Mouse (Mus musculus) kidney, adult 9 months (tissue): ENCODE measurements around the gene Gm2007.
"Not testable (repeated sequence)": the region's sequence is repeated elsewhere in the genome, so short reads cannot be mapped to it uniquely, and the experiment has no call there.

Experiments
- DNase-seq: peaks from one replicate; pipeline ENCODE4 v3.0.0; 2022

Gene Gm2007

DNA sequence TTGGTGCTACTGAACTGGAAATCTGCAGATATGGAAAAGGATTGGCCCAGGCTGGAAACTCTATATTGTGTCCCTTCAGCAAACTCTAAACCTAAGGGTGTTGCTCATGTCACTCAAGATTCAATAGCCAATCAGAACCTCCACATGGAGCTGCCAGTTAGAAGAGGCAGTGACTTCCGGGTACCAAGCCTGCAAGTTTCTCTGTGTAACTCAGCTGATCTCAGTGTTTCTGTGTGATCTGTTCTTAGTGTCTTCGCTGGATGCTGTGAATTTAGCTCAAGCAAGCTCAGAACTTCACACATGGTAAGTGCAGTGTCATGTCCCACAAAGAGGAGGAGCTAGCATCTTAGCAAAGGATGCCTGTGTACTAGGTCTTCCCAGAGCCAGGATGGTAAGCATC lies at the start of gene Gm2007:
Gene Gm2007 (plus strand): TSS at position 301 of the 400 bp plus-strand sequence.
- DNase-seq = not testable (repeated sequence)

DNA sequence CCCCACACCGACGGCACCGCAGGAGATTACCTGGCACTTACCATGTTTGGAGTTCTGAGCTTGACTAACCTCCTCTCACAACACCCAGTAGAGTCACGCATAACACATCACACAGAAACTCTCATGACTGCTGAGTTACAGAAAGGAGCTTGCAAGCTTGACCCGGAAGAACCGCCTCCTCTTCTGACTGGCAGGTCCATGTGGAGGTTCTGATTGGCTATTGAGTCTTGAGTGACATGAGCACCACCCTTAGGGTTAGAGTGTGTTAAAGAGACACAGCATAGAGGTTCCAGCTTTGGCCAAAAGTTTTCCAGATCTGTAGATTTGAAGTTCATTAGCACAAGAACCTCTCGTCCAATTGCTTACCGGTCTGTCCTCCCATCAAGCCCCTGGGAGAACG lies 37.8 kb upstream of the Gm2007 start, which contains the start of gene Zfp969:
Gene Zfp969 (minus strand): TSS at position 101 of the 400 bp plus-strand sequence.
- DNase-seq = not testable (repeated sequence)

DNA sequence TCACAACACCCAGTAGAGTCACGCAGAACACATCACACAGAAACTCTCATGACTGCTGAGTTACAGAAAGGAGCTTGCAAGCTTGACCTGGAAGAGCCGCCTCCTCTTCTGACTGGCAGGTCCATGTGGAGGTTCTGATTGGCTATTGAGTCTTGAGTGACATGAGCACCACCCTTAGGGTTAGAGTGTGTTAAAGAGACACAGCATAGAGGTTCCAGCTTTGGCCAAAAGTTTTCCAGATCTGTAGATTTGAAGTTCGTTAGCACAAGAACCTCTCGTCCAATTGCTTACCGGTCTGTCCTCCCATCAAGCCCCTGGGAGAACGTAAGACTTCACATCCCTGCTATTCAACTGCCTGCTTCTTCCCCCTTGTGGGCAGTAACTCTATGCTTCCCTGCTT lies 59.7 kb downstream of the Gm2007 start, which contains the start of gene Gm14288:
Gene Gm14288 (minus strand): TSS at position 101 of the 400 bp plus-strand sequence.
- DNase-seq = not testable (repeated sequence)
